Mouse (Mus musculus): ENCODE measurements around the gene Cep162.

- TF ChIP-seq HCFC1 (IDR thresholded peaks at IDR 0.05; ENCODE audit: low read depth, low read length) (no peak), CTCF (conservative IDR thresholded peaks at IDR 0.05 in 1 of 2, IDR thresholded peaks at IDR 0.05 in 1 of 2; ENCODE audit: low read depth in 2 of 2, low read length in 2 of 2) (no peak), NRF1 (IDR thresholded peaks at IDR 0.05; ENCODE audit: low read depth, low read length) (no peak)
Observed at GRCm38 (mm10) chr9:87298900-87299299, 43.6 kb upstream of the Cep162 start.
